ENCODE assay signal across 8 mouse cellular contexts in the genomic region with DNA sequence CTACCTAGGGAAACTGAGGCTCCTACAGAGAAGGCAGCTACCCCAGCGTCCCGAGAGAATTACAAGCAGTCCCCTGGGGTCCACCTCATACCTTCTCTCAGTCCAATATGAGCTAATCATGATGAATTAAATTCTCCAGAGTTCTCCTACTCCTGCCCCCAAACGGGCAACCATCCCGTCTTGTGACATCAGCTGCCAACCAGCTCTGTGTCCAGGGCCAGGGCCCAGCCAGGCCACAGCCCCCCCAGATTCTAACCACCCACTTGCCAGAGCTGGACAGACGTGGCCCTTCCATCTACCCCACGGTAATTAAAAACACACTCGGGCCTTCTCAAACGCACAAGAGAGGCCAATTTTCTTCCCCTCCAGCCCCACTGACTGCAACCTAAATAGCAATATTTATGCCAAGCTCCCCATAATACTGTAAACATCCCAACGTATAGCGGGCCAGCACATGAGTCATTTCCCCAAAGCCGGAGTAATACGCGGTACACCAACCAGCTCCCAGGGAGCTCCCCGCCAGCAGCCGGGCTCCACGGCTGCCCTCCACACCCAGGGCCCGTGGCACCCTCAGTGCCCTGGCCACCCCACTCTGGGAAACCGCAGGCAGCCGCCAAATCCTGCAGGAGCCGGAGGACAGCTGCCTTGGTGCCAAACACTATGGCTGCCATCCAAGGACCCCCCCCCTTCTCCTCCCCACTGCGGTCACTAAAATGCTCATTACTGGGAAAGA. TPM values are rescaled to one million over a fixed set of nuclear protein-coding genes. Genes with fewer than 3 reads are reported as not detected.
DNase-seq lines count a peak whose midpoint lies in the region; ATAC-seq lines count a peak whose summit lies in the region.
"Had no signal": no experiment of that assay in that cellular context is flagged by ENCODE, and none has a peak within 500 bp of the region (broad histone marks: within the 10 kb centered on the region; RNA-seq: fewer than 3 reads in every experiment).

No protein-coding gene starts in this region.

- no peaks in the 10 kb centered on the region for H3K36me3 ChIP-seq in liver, embryonic 11.5 days (ENCODE audit: control insufficient read depth, insufficient read depth, low read length)
- no peaks in the 10 kb centered on the region for H3K36me3 ChIP-seq in embryonic facial prominence, embryonic 11.5 days (replicated peaks; ENCODE audit: control insufficient read depth, insufficient read depth, low read depth, low read length)
- no peaks in the 10 kb centered on the region for H3K36me3 ChIP-seq in hindbrain, embryonic 14.5 days (replicated peaks; ENCODE audit: control insufficient read depth, insufficient read depth)
- no peaks in the 10 kb centered on the region for H3K36me3 ChIP-seq in neural tube, embryonic 13.5 days

- H3K4me2 ChIP-seq in liver, embryonic 11.5 days = peak overlapping the region; percentile 82
- H3K4me2 ChIP-seq in embryonic facial prominence, embryonic 11.5 days (ENCODE audit: low read depth, low read length) = peak overlapping the region; percentile 98
- H3K4me2 ChIP-seq in hindbrain, embryonic 14.5 days (replicated peaks) = peak overlapping the region; percentile 93
- peak overlapping the region; percentile 91 for H3K4me2 ChIP-seq in neural tube, embryonic 13.5 days

- peaks cover 92% of the 10 kb centered on the region for H3K27me3 ChIP-seq in liver, embryonic 11.5 days (replicated peaks; ENCODE audit: control insufficient read depth, insufficient read depth, low read length)
- no peaks in the 10 kb centered on the region for H3K27me3 ChIP-seq in embryonic facial prominence, embryonic 11.5 days (ENCODE audit: control insufficient read depth, insufficient read depth, low read length)
- no peaks in the 10 kb centered on the region for H3K27me3 ChIP-seq in hindbrain, embryonic 14.5 days (ENCODE audit: control insufficient read depth, insufficient read depth, low read length)
- H3K27me3 ChIP-seq in neural tube, embryonic 13.5 days = no peaks in the 10 kb centered on the region

- ATAC-seq in liver, embryonic 11.5 days (replicated peaks; ENCODE audit: low FRiP score) = no peak
- ATAC-seq in embryonic facial prominence, embryonic 11.5 days (replicated peaks; ENCODE audit: insufficient number of reproducible peaks, low FRiP score, low TSS enrichment, low read depth) = no peak
- ATAC-seq in hindbrain, embryonic 14.5 days (ENCODE audit: low FRiP score) = no peak
- no peak for ATAC-seq in neural tube, embryonic 13.5 days (ENCODE audit: low read depth)
- no peak for ATAC-seq in activated CD4-positive, CD25-positive, alpha-beta regulatory T cell, adult 4 months

- H3K9me3 ChIP-seq in liver, embryonic 11.5 days (ENCODE audit: control insufficient read depth, low read length) = no peaks in the 10 kb centered on the region
- no peaks in the 10 kb centered on the region for H3K9me3 ChIP-seq in embryonic facial prominence, embryonic 11.5 days (replicated peaks; ENCODE audit: control insufficient read depth, low read length)
- no peaks in the 10 kb centered on the region for H3K9me3 ChIP-seq in hindbrain, embryonic 14.5 days (ENCODE audit: control insufficient read depth, low read length)
- no peaks in the 10 kb centered on the region for H3K9me3 ChIP-seq in neural tube, embryonic 13.5 days

- 0 out of 2 replicates have a peak overlapping the region, but pooled peaks have one; percentile 11 for H3K4me3 ChIP-seq in liver, embryonic 11.5 days (ENCODE audit: low read depth, low read length)
- H3K4me3 ChIP-seq in embryonic facial prominence, embryonic 11.5 days (ENCODE audit: low read depth, low read length) = peak overlapping the region; percentile 92
- H3K4me3 ChIP-seq in hindbrain, embryonic 14.5 days (replicated peaks; ENCODE audit: low read length) = peak overlapping the region; percentile 82
- H3K4me3 ChIP-seq in neural tube, embryonic 13.5 days = peak overlapping the region; percentile 92

- H3K4me1 ChIP-seq in liver, embryonic 11.5 days (replicated peaks; ENCODE audit: control insufficient read depth, insufficient read depth, low read length) = peaks cover 23% of the 10 kb centered on the region
- H3K4me1 ChIP-seq in embryonic facial prominence, embryonic 11.5 days (ENCODE audit: control insufficient read depth, insufficient read depth, low read length) = peaks cover 22% of the 10 kb centered on the region
- peaks cover 73% of the 10 kb centered on the region for H3K4me1 ChIP-seq in hindbrain, embryonic 14.5 days (replicated peaks; ENCODE audit: control insufficient read depth, insufficient read depth, low read length)
- peaks cover 86% of the 10 kb centered on the region for H3K4me1 ChIP-seq in neural tube, embryonic 13.5 days (replicated peaks)

- H3K9ac ChIP-seq in liver, embryonic 11.5 days (ENCODE audit: low read depth, low read length) = no peak overlapping the region
- peak overlapping the region; percentile 94; the same call in 1 of the 2 replicates for H3K9ac ChIP-seq in embryonic facial prominence, embryonic 11.5 days (replicated peaks; ENCODE audit: low read length)
- H3K9ac ChIP-seq in hindbrain, embryonic 14.5 days = peak overlapping the region; percentile 87
- peak overlapping the region; percentile 99 for H3K9ac ChIP-seq in neural tube, embryonic 13.5 days

- WGBS in liver, embryonic 11.5 days = 72% methylated on average over 20 of the region's 21 CpGs
- WGBS in embryonic facial prominence, embryonic 11.5 days = 60% methylated on average over 21 of the region's 21 CpGs
- WGBS in hindbrain, embryonic 14.5 days = 33% methylated on average over 21 of the region's 21 CpGs
- 33% methylated on average over 20 of the region's 21 CpGs for WGBS in neural tube, embryonic 13.5 days

- H3K27ac ChIP-seq in liver, embryonic 11.5 days (ENCODE audit: low read depth, low read length) = no peak overlapping the region
- H3K27ac ChIP-seq in embryonic facial prominence, embryonic 11.5 days (replicated peaks; ENCODE audit: low read depth, low read length) = no peak overlapping the region
- H3K27ac ChIP-seq in hindbrain, embryonic 14.5 days = no peak overlapping the region
- 0 out of 2 replicates have a peak overlapping the region, but pooled peaks have one; percentile 4 for H3K27ac ChIP-seq in neural tube, embryonic 13.5 days (replicated peaks)

- no peak for DNase-seq in liver, embryonic 11.5 days (ENCODE audit: low spot score)
- DNase-seq in liver = no peak
- DNase-seq in embryonic facial prominence, embryonic 11.5 days (ENCODE audit: low spot score) = no peak
- DNase-seq in hindbrain, embryonic 14.5 days (ENCODE audit: low spot score) = no peak
- DNase-seq in embryo, embryonic 10.5 days (ENCODE audit: low spot score) = no peak
- DNase-seq: heart, postnatal 36 days had no signal

RNA-seq across cellular contexts. Expression of gene Ephb2, which starts 2.0 kb away (rescaled TPM):
- polyA plus RNA-seq in liver, embryonic 11.5 days (2014; fragmentation: Nextera tagmentation; extraction: Ambion mirVana) = 4.8 and 5.1 TPM in 2 replicates
- polyA plus RNA-seq in embryonic facial prominence, embryonic 11.5 days (2014; fragmentation: Nextera tagmentation; extraction: Ambion mirVana) = 11.0 and 11.7 TPM in 2 replicates
- 26.6 and 28.1 TPM in 2 replicates for polyA plus RNA-seq in hindbrain, embryonic 14.5 days (2014; fragmentation: Nextera tagmentation; extraction: Ambion mirVana)
- 16.8 and 18.6 TPM in 2 replicates for polyA plus RNA-seq in neural tube, embryonic 13.5 days (2015; fragmentation: Nextera tagmentation; extraction: Ambion mirVana)
- polyA plus RNA-seq in activated CD4-positive, CD25-positive, alpha-beta regulatory T cell, adult 4 months (2017; shearing (Covaris generic)) = not detected

RNA-seq across cellular contexts. Expression of gene C1qb, which starts 52.2 kb away (rescaled TPM):
- 77.7 and 81.2 TPM in 2 replicates for polyA plus RNA-seq in liver, embryonic 11.5 days (2014; fragmentation: Nextera tagmentation; extraction: Ambion mirVana)
- polyA plus RNA-seq in embryonic facial prominence, embryonic 11.5 days (2014; fragmentation: Nextera tagmentation; extraction: Ambion mirVana) = 28.9 and 31.9 TPM in 2 replicates
- 48.6 and 52.3 TPM in 2 replicates for polyA plus RNA-seq in hindbrain, embryonic 14.5 days (2014; fragmentation: Nextera tagmentation; extraction: Ambion mirVana)
- 47.3 and 50.5 TPM in 2 replicates for polyA plus RNA-seq in neural tube, embryonic 13.5 days (2015; fragmentation: Nextera tagmentation; extraction: Ambion mirVana)
- 1 to 10 TPM; 1.2 to 6.1 TPM for polyA plus RNA-seq in activated CD4-positive, CD25-positive, alpha-beta regulatory T cell, adult 4 months (2017; shearing (Covaris generic))

RNA-seq across cellular contexts. Expression of gene C1qc, which starts 59.1 kb away (rescaled TPM):
- 40.4 and 42.0 TPM in 2 replicates for polyA plus RNA-seq in liver, embryonic 11.5 days (2014; fragmentation: Nextera tagmentation; extraction: Ambion mirVana)
- 14.5 and 16.7 TPM in 2 replicates for polyA plus RNA-seq in embryonic facial prominence, embryonic 11.5 days (2014; fragmentation: Nextera tagmentation; extraction: Ambion mirVana)
- 29.5 and 30.5 TPM in 2 replicates for polyA plus RNA-seq in hindbrain, embryonic 14.5 days (2014; fragmentation: Nextera tagmentation; extraction: Ambion mirVana)
- 24.7 and 25.5 TPM in 2 replicates for polyA plus RNA-seq in neural tube, embryonic 13.5 days (2015; fragmentation: Nextera tagmentation; extraction: Ambion mirVana)
- polyA plus RNA-seq in activated CD4-positive, CD25-positive, alpha-beta regulatory T cell, adult 4 months (2017; shearing (Covaris generic)) = under 1 TPM; 0.28 to 0.56 TPM

Comparison
In these comparisons a context has a peak if more than half of its experiments do, and no peak if none do; other contexts are left out.
1. H3K4me3 ChIP-seq: peak in every context shown above with its lines; median percentile 92 in embryonic facial prominence, embryonic 11.5 days; 92 in neural tube, embryonic 13.5 days; 82 in hindbrain, embryonic 14.5 days; 11 in liver, embryonic 11.5 days.